Mouse (Mus musculus): ENCODE results near the gene Fus. TPM values are rescaled to one million over a fixed set of nuclear protein-coding genes. Genes with fewer than 3 reads are reported as not detected.
"Not testable (repeated sequence)": the region's sequence is repeated elsewhere in the genome, so short reads cannot be mapped to it uniquely, and the experiment has no call there.

Gene Fus
- polyA plus RNA-seq, 1 experiment from 2014 or later = 120 TPM

- no peaks in the 10 kb centered on the region for H3K36me3 ChIP-seq (ENCODE audit: control insufficient read depth, insufficient read depth)
- no peak overlapping the region for H3K4me3 ChIP-seq (ENCODE audit: low read depth, low read length)
- H3K4me2 ChIP-seq (replicated peaks; ENCODE audit: low read depth) = no peak overlapping the region; the same call in 1 of the 2 replicates
- H3K9me3 ChIP-seq (ENCODE audit: control insufficient read depth) = no peaks in the 10 kb centered on the region
- peaks cover 7% of the 10 kb centered on the region; the same call in 1 of the 2 replicates for H3K4me1 ChIP-seq (replicated peaks; ENCODE audit: control insufficient read depth, insufficient read depth, low read length)
- no peak overlapping the region for H3K9ac ChIP-seq (ENCODE audit: low read depth, low read length)
- H3K27ac ChIP-seq (ENCODE audit: low read depth, low read length) = no peak overlapping the region
- no peak for ATAC-seq
- WGBS = 54% methylated on average over 40 of the region's 40 CpGs
- H3K27me3 ChIP-seq (replicated peaks; ENCODE audit: control insufficient read depth, insufficient read depth, low read length) = no peaks in the 10 kb centered on the region
- TF ChIP-seq CTCF (IDR thresholded peaks at IDR 0.05; ENCODE audit: low read depth) = no peak
Measured at GRCm38 (mm10) chr7:128009715-128010340, 42.6 kb downstream of the Fus start.

GRCm38 (mm10) chr7:128012136-128012780 lies 45.0 kb downstream of the Fus start:
- TF ChIP-seq CTCF (IDR thresholded peaks at IDR 0.05; ENCODE audit: low read depth) = no peak
- ATAC-seq = no peak
- H3K9ac ChIP-seq (ENCODE audit: low read depth, low read length) = no peak overlapping the region
- H3K4me1 ChIP-seq (replicated peaks; ENCODE audit: control insufficient read depth, insufficient read depth, low read length) = no peaks in the 10 kb centered on the region; the same call in 1 of the 2 replicates
- H3K27ac ChIP-seq (ENCODE audit: low read depth, low read length) = no peak overlapping the region
- H3K9me3 ChIP-seq (ENCODE audit: control insufficient read depth) = no peaks in the 10 kb centered on the region
- H3K36me3 ChIP-seq (ENCODE audit: control insufficient read depth, insufficient read depth) = no peaks in the 10 kb centered on the region
- H3K4me3 ChIP-seq (ENCODE audit: low read depth, low read length) = no peak overlapping the region
- no peak overlapping the region for H3K4me2 ChIP-seq (replicated peaks; ENCODE audit: low read depth)
- 84% methylated on average over 13 of the region's 13 CpGs for WGBS
- H3K27me3 ChIP-seq (replicated peaks; ENCODE audit: control insufficient read depth, insufficient read depth, low read length) = no peaks in the 10 kb centered on the region

GRCm38 (mm10) chr7:128013116-128013515 lies 45.9 kb downstream of the Fus start:
- H3K9me3 ChIP-seq (ENCODE audit: control insufficient read depth) = no peaks in the 10 kb centered on the region
- H3K9ac ChIP-seq (ENCODE audit: low read depth, low read length) = no peak overlapping the region
- H3K4me3 ChIP-seq (ENCODE audit: low read depth, low read length) = no peak overlapping the region
- ATAC-seq = no peak
- H3K4me2 ChIP-seq (replicated peaks; ENCODE audit: low read depth) = no peak overlapping the region
- no peaks in the 10 kb centered on the region; the same call in 1 of the 2 replicates for H3K4me1 ChIP-seq (replicated peaks; ENCODE audit: control insufficient read depth, insufficient read depth, low read length)
- no peak for TF ChIP-seq CTCF (IDR thresholded peaks at IDR 0.05; ENCODE audit: low read depth)
- WGBS = 94% methylated on average over 13 of the region's 13 CpGs
- no peaks in the 10 kb centered on the region for H3K27me3 ChIP-seq (replicated peaks; ENCODE audit: control insufficient read depth, insufficient read depth, low read length)
- no peak overlapping the region for H3K27ac ChIP-seq (ENCODE audit: low read depth, low read length)
- H3K36me3 ChIP-seq (ENCODE audit: control insufficient read depth, insufficient read depth) = no peaks in the 10 kb centered on the region

DNA sequence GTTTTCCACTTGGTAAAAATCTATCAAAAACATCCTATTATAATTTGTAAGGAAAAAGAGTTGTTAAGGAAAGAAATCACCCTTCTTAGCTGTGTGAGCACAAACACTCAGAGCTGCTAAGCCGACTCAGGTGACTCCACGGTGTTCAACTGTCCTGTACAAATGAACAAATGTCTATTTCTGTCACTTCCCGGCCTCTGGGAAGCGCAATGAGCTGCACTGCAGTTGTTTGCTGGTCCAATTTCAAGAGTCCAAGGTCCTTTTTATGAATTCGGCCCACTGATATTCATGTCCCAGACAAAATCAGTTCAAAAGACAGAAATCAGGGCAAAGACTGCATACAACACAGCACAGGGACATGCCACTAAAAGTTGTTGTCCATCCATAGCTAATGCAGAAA lies 48.9 kb downstream of the Fus start:
- H3K9me3 ChIP-seq (ENCODE audit: control insufficient read depth); H3K4me1 ChIP-seq (replicated peaks; ENCODE audit: control insufficient read depth, insufficient read depth, low read length); H3K9ac ChIP-seq (ENCODE audit: low read depth, low read length); H3K4me3 ChIP-seq (ENCODE audit: low read depth, low read length); H3K27me3 ChIP-seq (replicated peaks; ENCODE audit: control insufficient read depth, insufficient read depth, low read length); H3K4me2 ChIP-seq (replicated peaks; ENCODE audit: low read depth); ATAC-seq; H3K36me3 ChIP-seq (ENCODE audit: control insufficient read depth, insufficient read depth); H3K27ac ChIP-seq (ENCODE audit: low read depth, low read length): not testable (repeated sequence)
- WGBS = 39% methylated on average over 5 of the region's 5 CpGs

DNA sequence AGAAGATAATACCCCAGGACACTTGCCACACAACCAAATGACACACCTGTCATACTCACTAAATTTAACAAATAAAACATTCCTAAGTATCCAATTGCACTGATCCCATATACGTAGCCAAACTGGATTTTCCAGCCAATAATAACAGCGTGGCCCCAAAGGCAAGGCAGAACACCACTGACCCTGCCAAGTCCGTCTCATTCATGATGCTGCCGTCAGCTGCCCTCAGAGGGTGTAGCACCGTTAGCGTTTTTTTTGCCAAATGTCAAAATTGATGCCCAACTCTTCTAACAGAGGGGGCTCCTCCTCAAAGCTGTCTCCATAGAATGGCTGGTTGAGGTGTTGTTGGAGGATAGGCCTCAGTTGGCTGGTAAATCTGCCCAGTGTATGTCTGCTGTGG lies 49.4 kb downstream of the Fus start:
- no peak for ATAC-seq
- 62% methylated on average over 6 of the region's 6 CpGs for WGBS
- no peak overlapping the region for H3K4me2 ChIP-seq (replicated peaks; ENCODE audit: low read depth)

DNA sequence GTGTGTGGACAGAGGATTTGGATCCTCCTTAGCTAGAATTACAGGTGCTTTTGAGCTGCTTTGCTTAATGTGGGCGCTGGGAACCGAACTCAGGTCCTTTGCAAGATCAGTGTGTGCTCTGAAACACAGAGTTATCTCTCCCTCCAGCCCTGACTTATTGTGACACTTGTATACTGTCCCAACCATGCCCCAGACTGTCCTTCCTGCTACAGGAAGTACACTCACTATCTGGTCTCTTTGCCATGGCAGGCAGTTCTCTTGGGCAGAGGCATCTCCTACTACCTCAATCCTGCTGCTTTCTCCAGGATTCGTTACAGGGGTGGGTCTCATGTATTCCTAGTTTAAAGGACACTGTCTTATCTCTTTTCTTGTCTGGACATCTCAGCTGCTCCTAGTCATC lies 51.0 kb downstream of the Fus start:
- no peaks in the 10 kb centered on the region; the same call in 1 of the 2 replicates for H3K4me1 ChIP-seq (replicated peaks; ENCODE audit: control insufficient read depth, insufficient read depth, low read length)
- ATAC-seq = no peak
- 86% methylated on average over 3 of the region's 3 CpGs for WGBS
- H3K27ac ChIP-seq (ENCODE audit: low read depth, low read length) = no peak overlapping the region
- no peak overlapping the region for H3K9ac ChIP-seq (ENCODE audit: low read depth, low read length)
- H3K36me3 ChIP-seq (ENCODE audit: control insufficient read depth, insufficient read depth) = no peaks in the 10 kb centered on the region
- no peak for TF ChIP-seq CTCF (IDR thresholded peaks at IDR 0.05; ENCODE audit: low read depth)
- H3K9me3 ChIP-seq (ENCODE audit: control insufficient read depth) = no peaks in the 10 kb centered on the region
- no peak overlapping the region for H3K4me2 ChIP-seq (replicated peaks; ENCODE audit: low read depth)
- H3K4me3 ChIP-seq (ENCODE audit: low read depth, low read length) = no peak overlapping the region
- H3K27me3 ChIP-seq (replicated peaks; ENCODE audit: control insufficient read depth, insufficient read depth, low read length) = no peaks in the 10 kb centered on the region

More for the DNA sequence above, 49.4 kb downstream of the Fus start:
- Histone ChIP-seq H3K36me3 (ENCODE audit: control insufficient read depth, insufficient read depth) (no peaks in the 10 kb centered on the region), H3K4me3 (ENCODE audit: low read depth, low read length) (no peak overlapping the region), H3K4me1 (replicated peaks; ENCODE audit: control insufficient read depth, insufficient read depth, low read length) (no peaks in the 10 kb centered on the region; the same call in 1 of the 2 replicates), H3K27ac (ENCODE audit: low read depth, low read length) (no peak overlapping the region), H3K9me3 (ENCODE audit: control insufficient read depth) (no peaks in the 10 kb centered on the region), H3K9ac (ENCODE audit: low read depth, low read length) (no peak overlapping the region), H3K27me3 (replicated peaks; ENCODE audit: control insufficient read depth, insufficient read depth, low read length) (no peaks in the 10 kb centered on the region)
- no peak for TF ChIP-seq CTCF (IDR thresholded peaks at IDR 0.05; ENCODE audit: low read depth)

Data from intestine, postnatal 0 days (tissue).